Mouse (Mus musculus) liver, adult 2 months (tissue): ENCODE results near the gene Syngr2. TPM values are rescaled to one million over a fixed set of nuclear protein-coding genes. Genes with fewer than 3 reads are reported as not detected.
A peak's percentile ranks its signal among the peaks of the same experiment; 100 is the strongest.
"Not testable (repeated sequence)": the region's sequence is repeated elsewhere in the genome, so short reads cannot be mapped to it uniquely, and the experiment has no call there.

ENCODE experiments used
- DNase-seq: peaks from one replicate; pipeline ENCODE4 v3.0.0-alpha.2; 2011; ENCODE audit warnings: low read depth, low spot score; ENCODE audit errors: extremely low read depth
- H3K27ac ChIP-seq: fragments of 200-500 bp; replicated peaks from 2 replicates; pipeline ENCODE4 v1.5.1; 2012; ENCODE audit warnings: low read depth, mild to moderate bottlenecking, control low read depth, inconsistent platforms, low read length; ENCODE audit not compliant: insufficient read depth
- H3K27me3 ChIP-seq: fragments of 200-500 bp; 2 replicates; pipeline ENCODE4 v1.6.1; 2012; ENCODE audit warnings: mild to moderate bottlenecking, moderate library complexity, low read length, inconsistent platforms; ENCODE audit not compliant: control insufficient read depth, insufficient read depth
- H3K36me3 ChIP-seq: fragments of 200-500 bp; 2 replicates; pipeline ENCODE4 v1.6.1; 2012; ENCODE audit warnings: low read length, inconsistent platforms; ENCODE audit not compliant: control insufficient read depth, insufficient read depth
- H3K4me1 ChIP-seq: fragments of 200-500 bp; 2 replicates; pipeline ENCODE4 v1.6.1; 2011; ENCODE audit warnings: low read length; ENCODE audit not compliant: control insufficient read depth, insufficient read depth
- H3K4me3 ChIP-seq: fragments of 200-500 bp; 2 replicates; pipeline ENCODE4 v1.5.1; 2011; ENCODE audit warnings: low read depth, mild to moderate bottlenecking, control low read depth, low read length, moderate library complexity; ENCODE audit not compliant: insufficient read depth
- H3K79me2 ChIP-seq: fragments of 200-500 bp; 2 replicates; pipeline ENCODE4 v1.6.1; 2012; ENCODE audit warnings: inconsistent platforms, mild to moderate bottlenecking, low read length, moderate library complexity; ENCODE audit not compliant: control insufficient read depth, insufficient read depth
- H3K9ac ChIP-seq: fragments of 200-500 bp; 2 replicates; pipeline ENCODE4 v1.6.1; 2012; ENCODE audit warnings: low read depth, mild to moderate bottlenecking, control low read depth, inconsistent platforms, low read length
- CTCF ChIP-seq: fragments of 200-500 bp; IDR thresholded peaks from 2 replicates; pipeline ENCODE4 v1.5.1; 2011; ENCODE audit warnings: low read depth, low read length, control low read depth
- POLR2A ChIP-seq: fragments of 200-500 bp; IDR thresholded peaks from 2 replicates; pipeline ENCODE4 v1.6.1; 2011; ENCODE audit warnings: low read length, control low read depth; ENCODE audit not compliant: insufficient read depth; ENCODE audit errors: extremely low read depth
- WGBS: fragments of 180-500 bp; shearing (Covaris S2); methylation state at CpG from one replicate; pipeline ENCODE4 v1.1.7; 2018; 5-methylcytosine and 5-hydroxymethylcytosine counted together
- polyA plus RNA-seq: library from polyadenylated mRNA; depleted of rRNA; stranded (reverse); fragments of >200 nt; gene quantifications from 2 replicates; pipeline ENCODE4 v1.2.3, GENCODE M21; 2012
- total RNA-seq: library from RNA; depleted of rRNA; stranded (reverse); fragments of >200 nt; gene quantifications from 2 replicates; pipeline ENCODE4 v1.2.3, GENCODE M21; 2014

Syngr2 gene
- total and polyA plus RNA-seq, 2 experiments = 37.9 to 124 TPM

DNA sequence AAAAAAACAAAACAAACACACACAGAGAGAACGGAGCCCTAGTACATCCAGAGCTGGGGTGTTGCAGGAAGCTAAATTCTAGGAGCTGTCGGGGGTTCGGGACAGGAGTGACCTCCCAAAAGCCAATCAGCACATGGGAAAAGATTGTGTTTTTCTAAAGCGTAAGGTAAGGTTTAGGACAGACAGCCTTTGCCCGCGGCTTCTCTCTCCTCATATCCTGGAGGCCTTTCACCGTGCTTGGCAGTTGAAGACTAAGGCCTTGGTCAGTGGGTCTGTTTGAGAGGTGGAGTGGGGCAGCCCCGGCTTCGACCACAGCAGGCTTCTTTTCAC lies 26.8 kb upstream of the Syngr2 start:
- peak overlapping the region; percentile 30 for H3K27ac ChIP-seq
- peaks cover 4% of the 10 kb centered on the region; the same call in 1 of the 2 replicates for H3K4me1 ChIP-seq
- no peaks in the 10 kb centered on the region for H3K79me2 ChIP-seq
- 67% methylated on average over 9 of the region's 9 CpGs for WGBS
- H3K4me3 ChIP-seq = peak overlapping the region; percentile 50
- TF ChIP-seq CTCF = no peak
- TF ChIP-seq POLR2A = no peak
- no peak for DNase-seq
- H3K27me3 ChIP-seq = no peaks in the 10 kb centered on the region
- H3K9ac ChIP-seq = peak overlapping the region; percentile 40
- H3K36me3 ChIP-seq = no peaks in the 10 kb centered on the region

GRCm38 (mm10) chr11:117783089-117783488 lies 26.4 kb upstream of the Syngr2 start:
- no peaks in the 10 kb centered on the region for H3K79me2 ChIP-seq
- TF ChIP-seq CTCF (peak; percentile 48), POLR2A (0 out of 2 replicates have a peak, but pooled peaks have one; percentile 9)
- no peak for DNase-seq
- H3K27ac ChIP-seq = peak overlapping the region; percentile 30
- WGBS = 17% methylated on average over 31 of the region's 31 CpGs
- peaks cover 4% of the 10 kb centered on the region; the same call in 1 of the 2 replicates for H3K4me1 ChIP-seq
- H3K36me3 ChIP-seq = no peaks in the 10 kb centered on the region
- H3K9ac ChIP-seq = peak overlapping the region; percentile 40
- H3K27me3 ChIP-seq = no peaks in the 10 kb centered on the region
- H3K4me3 ChIP-seq = peak overlapping the region; percentile 50

GRCm38 (mm10) chr11:117783683-117784309 lies 25.7 kb upstream of the Syngr2 start:
- H3K4me1 ChIP-seq = peaks cover 4% of the 10 kb centered on the region; the same call in 1 of the 2 replicates
- no peaks in the 10 kb centered on the region for H3K27me3 ChIP-seq
- TF ChIP-seq POLR2A (no peak), CTCF (no peak)
- 46% methylated on average over 10 of the region's 10 CpGs for WGBS
- H3K36me3 ChIP-seq = no peaks in the 10 kb centered on the region
- H3K79me2 ChIP-seq = no peaks in the 10 kb centered on the region
- peak; percentile 12 for DNase-seq
- peak overlapping the region; percentile 38; the same call in 1 of the 2 replicates for H3K9ac ChIP-seq
- no peak overlapping the region for H3K27ac ChIP-seq
- peak overlapping the region; percentile 45; the same call in 1 of the 2 replicates for H3K4me3 ChIP-seq

GRCm38 (mm10) chr11:117786294-117786693 lies 23.2 kb upstream of the Syngr2 start:
- no peak overlapping the region for H3K9ac ChIP-seq
- H3K79me2 ChIP-seq = no peaks in the 10 kb centered on the region
- H3K4me3 ChIP-seq = no peak overlapping the region
- peak; percentile 42 for DNase-seq
- WGBS = 22% methylated on average over 10 of the region's 10 CpGs
- no peaks in the 10 kb centered on the region for H3K36me3 ChIP-seq
- peak; percentile 79 for TF ChIP-seq CTCF
- TF ChIP-seq POLR2A = no peak
- H3K27me3 ChIP-seq = no peaks in the 10 kb centered on the region
- no peak overlapping the region for H3K27ac ChIP-seq
- H3K4me1 ChIP-seq = peaks cover 5% of the 10 kb centered on the region; the same call in 1 of the 2 replicates

DNA sequence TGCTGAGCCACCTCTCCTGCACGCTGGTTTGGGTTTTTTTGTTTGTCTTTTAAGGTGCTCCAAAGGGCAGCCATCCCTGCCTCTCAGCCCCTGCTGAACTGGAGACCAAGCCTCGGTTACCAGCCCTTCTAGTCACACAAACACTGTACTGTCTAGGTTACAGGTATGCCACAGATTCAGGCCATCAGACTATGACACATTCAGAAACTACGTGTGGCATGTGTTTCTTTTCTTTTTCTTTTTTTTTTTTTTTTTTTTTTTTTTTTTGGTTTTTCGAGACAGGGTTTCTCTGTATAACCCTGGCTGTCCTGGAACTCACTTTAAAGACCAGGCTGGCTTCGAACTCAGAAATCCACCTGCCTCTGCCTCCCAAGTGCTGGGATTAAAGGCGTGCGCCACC lies 21.0 kb upstream of the Syngr2 start:
- not testable (repeated sequence) for H3K27me3 ChIP-seq, H3K4me3 ChIP-seq, DNase-seq, H3K4me1 ChIP-seq, H3K36me3 ChIP-seq, H3K79me2 ChIP-seq, H3K27ac ChIP-seq, H3K9ac ChIP-seq
- 84% methylated on average over 7 of the region's 7 CpGs for WGBS

DNA sequence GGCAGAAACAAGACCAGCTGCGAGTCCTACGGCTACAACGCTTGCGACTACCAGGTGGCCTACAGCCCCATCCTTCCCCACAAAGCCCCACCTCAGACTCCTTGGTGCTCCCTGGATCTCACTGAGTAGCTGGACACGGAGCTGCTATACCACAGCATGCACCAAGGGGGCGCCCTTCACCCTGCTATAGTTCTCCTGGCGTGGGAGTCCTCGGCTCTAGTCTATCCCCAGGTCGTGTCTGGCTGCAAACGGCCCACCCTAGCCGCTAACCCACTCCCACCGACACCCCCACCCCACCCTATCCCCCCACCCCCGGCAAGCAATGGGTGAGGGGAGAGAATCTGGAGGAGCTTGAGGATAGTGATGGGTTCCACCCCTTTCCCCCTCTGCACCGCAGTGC lies 19.2 kb upstream of the Syngr2 start:
- no peaks in the 10 kb centered on the region for H3K79me2 ChIP-seq
- no peak overlapping the region for H3K4me3 ChIP-seq
- H3K27me3 ChIP-seq = no peaks in the 10 kb centered on the region
- TF ChIP-seq POLR2A (no peak), CTCF (peak; percentile 94)
- DNase-seq = peak; percentile 41
- no peaks in the 10 kb centered on the region for H3K36me3 ChIP-seq
- H3K27ac ChIP-seq = no peak overlapping the region
- H3K9ac ChIP-seq = no peak overlapping the region
- H3K4me1 ChIP-seq = peaks cover 4% of the 10 kb centered on the region
- 8% methylated on average over 14 of the region's 14 CpGs for WGBS
